Mouse (Mus musculus): ENCODE measurements around the gene Plpp3.

Gene Plpp3

DNA sequence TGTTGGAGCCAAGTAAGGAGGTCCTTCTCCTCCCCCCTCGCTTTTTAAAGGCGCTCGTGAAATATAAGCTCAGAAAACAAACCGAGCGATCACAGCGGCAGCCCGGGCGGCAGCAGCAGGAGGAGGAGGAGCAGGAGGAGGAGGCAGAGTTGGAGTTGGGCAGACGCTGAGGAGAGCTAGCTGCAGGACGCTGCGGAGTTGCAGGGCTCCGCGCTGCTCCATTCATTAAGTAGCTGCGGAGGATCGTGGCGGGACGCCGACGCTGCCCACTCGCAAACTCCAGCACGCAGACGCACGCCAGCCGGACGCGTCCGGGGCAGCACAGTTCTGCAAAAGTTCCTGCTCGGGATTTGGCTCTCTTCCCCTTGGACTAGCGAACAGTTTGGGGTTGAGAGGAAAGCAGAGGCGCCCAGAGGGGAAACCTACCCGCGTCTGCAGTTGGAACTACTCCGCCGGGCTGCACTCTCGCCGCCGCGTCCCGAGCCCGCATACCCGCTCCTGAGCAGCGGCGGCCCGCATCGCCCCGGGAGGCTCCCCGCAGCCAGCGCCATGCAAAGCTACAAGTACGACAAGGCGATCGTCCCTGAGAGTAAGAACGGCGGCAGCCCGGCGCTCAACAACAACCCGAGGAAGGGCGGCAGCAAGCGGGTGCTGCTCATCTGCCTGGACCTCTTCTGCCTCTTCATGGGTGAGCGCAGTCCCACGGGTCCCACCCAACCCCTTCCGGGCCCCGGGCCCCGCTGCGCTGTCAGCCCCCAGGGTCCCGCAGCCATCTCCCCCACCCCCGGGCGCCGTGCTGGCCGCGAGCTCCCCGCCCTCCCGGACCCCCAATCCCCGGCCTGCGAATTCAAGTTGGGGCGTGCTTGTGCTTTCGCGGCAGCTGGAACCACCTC lies at the start of gene Plpp3:
Plpp3 (plus strand) TSS at position 72 of the 893 bp plus-strand sequence.
- DNase-seq = peak; percentile 35

DNA sequence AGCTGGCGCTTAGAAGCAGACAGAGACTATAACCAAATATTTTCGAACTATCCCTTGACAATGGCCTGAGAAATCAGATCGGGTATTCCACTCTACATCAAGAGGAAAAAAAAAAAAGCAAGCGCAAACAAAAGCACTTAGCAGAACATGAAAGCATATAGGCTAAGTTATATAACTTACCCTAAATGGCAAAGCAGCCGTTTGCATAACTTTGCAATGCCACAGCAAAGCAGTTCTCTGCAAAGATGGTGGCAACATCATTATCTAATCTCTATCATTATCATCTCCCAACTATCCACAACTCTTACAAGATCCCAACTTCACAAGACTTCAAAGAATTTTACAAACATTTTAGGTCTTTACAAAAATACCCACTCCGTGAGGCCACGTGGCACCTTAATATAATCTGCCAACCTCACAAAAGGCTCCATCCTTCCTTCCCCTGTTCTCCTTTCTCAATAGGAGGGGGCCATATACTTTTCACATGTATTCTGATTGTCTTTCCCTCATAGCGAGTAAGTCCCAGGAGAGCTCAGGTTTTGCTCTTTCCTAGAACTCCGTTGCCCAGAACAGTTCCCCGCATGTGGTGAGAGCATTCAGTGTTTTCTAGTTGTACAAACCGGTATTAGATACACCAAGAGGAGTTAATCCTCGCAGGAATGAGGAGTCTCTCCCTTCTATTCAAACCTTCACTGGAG lies 49.1 kb upstream of the Plpp3 start:
- no peak for DNase-seq

DNA sequence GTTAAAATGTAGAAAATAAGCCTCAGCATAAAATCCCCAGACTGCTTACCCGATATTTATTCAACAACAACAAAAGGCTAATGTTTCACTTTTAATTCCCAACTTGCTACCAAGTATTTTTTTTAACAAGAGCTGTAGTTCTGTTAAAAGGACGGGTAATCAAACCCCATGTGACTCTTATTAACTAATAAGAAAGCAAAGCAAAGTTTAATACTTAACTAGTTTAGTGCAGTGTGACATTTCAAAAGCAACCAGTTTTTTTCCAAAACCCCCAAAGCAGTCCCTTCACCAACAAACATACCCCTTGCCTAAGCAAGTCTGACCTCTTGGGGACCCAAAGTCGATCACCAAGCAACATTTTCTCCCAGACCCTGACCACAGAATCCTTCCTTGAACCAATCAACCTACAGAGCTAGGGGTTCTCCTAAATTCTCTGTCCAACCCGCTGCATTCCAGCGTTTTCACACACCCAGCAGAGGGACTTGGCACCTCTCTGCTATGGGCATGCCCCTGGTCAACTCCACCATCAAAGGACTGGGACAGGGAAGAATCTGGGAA lies 48.4 kb upstream of the Plpp3 start:
- DNase-seq = no peak

DNA sequence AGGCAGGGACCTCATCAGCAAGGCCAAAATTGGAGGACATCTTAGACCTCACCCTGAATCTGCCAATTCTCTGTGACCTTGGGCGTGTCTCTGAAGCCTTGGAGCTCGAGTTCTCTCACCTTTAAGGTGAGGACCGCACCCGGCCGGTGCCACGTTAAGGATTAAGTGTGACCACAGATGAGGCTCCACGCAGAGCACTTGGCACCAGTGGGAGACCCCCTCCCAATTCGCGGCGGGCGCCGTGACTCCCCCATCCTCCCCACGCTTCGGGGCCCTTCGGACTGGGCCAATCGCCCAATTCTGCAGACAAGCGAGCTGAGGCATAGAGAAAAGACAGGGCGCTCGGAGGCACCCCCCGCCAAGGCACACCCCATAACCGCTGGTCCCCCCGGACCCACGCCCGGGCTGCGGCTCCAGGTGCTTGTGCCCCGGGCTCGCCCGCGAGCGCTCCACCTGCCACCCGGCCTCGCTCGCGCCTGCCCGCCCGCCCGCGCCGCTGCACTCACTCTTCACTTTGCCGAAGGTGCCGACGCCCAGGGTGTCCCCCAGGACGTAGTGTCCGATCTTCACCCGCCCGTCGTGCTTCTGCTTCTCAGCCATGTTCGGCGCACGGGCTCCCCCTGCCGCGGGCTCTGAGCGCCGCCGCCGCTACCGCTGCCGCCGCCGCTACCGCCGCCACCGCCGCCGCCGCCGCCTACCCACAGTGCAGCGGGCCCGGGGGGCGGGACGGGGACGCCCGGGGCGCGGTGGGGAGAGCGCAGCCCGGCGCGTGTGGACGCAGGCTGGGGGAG lies 47.8 kb upstream of the Plpp3 start, which contains the start of gene Prkaa2:
Prkaa2 (minus strand) TSS at position 692 of the 791 bp plus-strand sequence.
- DNase-seq = peak; percentile 21 to 39

DNA sequence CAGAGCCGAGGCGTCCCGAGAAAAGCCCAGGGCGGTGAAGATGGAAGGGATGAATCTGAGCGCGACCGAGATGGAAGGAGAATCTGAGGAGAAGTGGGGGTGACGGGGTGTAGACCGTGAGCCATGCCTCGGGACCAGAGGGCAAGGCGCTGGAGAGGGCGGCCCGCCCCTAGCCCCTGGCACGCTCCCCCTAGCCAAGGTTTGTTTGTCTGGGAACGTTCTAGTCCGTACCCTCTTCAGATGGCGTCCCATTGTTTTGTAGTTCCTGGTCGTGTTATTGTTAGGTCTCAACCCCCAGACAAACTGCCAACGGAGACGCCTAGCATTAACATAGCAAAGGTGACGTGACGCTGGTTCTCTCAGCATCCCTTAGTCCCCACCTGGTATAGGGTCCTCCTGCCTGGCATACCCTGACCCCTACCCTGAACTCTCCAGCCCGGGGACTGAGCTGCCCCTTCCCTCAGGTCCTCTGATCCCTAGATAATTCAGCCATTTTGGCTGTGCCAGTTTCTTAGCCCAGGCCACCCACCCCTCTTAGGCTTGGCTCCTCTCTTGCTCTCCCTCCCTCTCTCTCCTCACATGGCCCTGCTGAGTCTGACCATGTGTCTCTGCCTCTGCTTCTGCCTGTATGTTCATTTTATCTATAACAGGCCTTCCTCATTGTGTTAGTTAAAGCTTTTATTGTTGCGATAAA lies 47.0 kb upstream of the Plpp3 start:
- no peak for DNase-seq

DNA sequence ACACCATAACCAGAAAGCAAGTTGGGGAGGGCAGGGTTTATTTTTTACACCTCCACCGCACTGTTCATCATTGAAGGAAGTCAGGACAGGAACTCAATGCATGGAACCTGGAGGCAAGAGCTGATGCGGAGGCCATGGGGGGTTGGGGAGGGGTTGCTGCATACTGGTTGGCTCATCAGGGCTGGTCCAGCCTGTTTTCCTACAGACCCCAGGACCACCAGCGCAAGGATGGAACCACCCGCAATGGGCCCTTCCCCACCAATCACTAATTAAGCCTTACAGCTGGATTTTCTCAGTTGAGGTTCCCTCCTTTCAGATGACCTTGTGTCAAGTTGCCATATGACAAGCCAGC lies 46.5 kb upstream of the Plpp3 start:
- DNase-seq = no peak

DNA sequence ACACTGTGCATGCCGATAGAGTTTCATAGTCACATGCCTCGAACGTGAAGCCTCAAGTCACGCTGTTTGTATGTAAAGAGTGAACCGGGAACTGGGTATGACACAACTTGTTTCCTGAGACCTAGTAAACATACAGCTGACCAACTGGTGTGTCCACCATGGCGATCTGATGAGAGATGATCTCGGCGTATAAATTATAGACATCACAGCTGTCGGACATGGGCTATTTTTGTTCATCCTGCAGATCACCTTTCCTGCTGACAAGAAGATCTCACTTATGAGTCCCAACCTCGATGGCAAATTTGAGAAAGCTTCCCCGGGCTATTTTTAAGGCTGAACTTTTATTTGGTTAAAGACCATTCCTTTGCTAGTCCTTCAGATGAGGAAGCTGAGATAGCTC lies 45.4 kb upstream of the Plpp3 start:
- no peak for DNase-seq

DNA sequence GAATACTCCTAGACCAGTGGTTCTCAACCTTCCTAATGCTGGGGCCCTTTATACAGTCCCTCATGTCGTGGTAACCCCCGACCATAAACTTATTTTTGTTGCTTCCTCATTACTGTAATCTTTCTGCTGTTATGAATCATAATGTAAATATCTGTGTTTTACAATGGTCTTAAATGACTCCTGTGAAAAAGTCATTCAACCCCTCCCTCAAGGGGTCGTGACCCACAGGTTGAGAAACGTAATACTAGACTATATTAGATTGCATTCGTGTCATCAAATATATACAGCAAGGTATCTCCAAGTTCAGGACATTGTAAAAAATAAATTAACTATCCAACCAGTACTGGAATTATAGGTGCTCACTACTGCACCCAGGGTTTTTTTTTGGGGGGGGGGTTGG lies 44.1 kb upstream of the Plpp3 start:
- DNase-seq = no peak

DNA sequence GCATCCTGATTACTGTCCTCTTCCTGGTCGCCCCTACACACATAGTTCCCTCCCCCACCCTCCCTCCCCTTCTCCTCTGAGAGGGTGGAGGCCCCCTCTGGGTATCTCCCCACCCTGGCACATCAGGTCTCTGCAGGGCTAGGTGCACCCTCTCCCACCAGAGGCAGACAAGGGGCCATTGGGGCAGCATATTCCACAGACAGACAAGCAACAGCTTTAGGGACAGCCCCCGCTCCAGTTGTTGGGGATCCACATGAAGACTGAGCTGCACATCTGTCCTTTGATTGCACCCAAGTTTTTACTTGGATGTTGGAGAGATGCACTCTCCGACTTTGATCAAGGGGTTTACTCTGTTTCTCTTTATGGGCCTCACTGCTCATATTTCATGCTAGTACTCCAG lies 43.7 kb upstream of the Plpp3 start:
- DNase-seq = no peak

DNA sequence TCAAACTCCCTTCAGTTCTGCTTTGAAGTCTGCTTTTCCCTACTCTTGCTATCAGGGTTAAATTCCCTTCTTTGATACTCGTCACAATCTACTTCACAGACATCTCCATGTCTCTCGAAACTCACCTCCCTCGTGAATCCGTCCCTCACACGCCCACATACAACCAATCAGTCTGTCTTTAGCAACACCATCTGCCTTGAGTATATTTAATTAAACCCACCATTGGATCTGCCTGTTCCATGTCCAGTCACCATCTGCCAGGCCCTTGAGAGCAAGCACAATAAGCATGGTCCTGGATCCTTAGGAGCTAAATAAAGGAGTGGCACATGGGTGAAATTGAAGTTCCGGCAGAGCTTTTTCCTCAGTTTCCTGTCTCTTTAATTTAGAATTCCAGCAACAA lies 36.1 kb upstream of the Plpp3 start:
- DNase-seq = no peak

DNA sequence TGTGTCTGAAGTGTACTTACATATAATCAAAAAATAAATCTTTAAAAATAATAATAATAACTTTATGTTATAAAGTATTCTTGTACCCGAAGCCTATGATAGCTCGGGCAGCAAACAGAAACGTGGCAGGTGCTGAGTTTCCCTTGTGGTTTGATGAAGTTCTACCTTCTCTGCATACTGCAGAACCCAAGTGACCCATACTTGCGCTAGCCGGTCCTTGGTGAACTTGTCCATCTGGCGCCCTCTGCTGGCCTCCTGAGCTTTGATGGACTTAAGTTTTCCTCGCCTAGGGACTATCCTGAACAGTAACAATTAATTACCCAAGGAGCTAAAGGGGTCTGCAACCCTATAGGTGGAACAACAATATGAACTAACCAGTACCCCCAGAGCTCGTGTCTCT lies 34.7 kb upstream of the Plpp3 start:
- DNase-seq = peak in 1 of 2 experiments; percentile 13

DNA sequence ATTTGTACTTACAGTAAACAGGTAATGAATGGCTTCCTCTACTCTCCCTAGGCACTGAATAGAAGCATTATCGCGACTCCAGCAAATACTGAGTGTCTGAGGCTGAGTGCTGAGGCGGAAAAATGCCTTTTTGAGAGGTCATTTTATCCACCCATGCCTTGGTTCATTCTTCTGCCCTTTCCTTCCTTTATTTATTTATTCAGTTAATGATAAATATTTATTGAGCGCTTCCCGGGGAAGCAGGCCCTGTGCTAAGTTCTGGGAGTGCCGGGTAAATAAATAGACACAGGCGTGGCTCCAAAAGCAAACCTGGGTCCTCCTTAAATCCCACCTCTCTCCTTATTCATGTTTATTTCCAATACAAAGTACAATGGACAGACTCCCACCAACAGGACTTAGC lies 27.9 kb upstream of the Plpp3 start:
- no peak for DNase-seq

DNA sequence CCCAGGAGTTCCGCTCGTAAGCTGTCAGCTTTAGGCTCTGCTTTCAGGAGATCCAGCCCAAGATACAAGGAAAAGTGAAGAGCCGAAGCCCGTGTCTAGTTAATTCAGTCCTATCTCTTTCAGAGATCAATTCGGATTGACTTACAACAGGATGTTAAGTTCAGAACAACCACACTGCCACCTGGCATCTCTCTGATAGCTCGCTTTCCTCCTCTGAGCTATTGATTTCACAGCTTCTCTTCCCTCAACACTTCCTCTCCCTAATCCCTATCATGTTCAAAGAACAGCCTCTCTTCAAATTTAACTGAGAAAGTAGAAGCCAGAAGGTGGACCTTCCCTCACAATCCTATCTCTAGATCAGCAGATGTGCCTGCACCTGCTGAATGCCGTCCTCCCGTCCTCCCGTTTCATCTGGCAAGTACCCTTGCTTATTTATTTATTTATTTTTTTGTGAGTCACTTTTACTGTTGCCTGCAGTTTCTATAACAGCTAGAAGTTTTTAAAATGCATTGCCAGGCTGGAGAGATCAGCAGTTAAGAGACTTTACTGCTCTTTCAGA lies 25.3 kb upstream of the Plpp3 start:
- DNase-seq = peak in 1 of 2 experiments; percentile 23

DNA sequence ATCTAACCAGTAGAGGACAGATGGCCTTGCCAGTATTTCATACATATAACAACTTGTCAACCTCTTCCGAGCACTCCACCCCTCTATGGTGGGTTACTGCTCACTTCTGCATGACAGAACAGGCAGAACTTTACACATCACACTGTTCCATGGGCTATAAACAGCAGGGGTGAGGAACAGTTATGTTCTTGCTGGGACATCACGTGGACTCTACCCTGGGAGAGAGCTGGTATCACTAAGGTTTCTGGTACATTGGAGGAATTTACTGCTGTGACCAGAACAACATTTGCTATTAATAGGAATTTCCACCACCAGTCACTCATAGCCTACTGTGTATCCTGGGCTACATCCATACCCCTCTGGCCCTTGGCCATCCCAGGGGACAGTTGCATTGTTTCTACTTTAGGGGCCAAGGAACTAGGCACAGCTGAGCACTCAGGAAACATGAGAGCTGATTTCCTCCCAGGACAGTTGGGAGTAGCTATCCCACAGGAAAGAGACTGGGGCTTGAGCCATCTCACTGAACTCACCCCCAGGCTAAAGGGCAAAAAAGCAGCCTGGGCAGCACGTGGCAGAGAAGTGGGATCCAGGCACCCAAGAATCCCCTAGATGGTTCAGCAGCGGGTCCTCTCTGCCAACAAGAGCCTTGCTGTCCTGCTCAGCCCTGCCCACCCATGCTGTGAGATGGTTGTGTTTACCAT lies 23.6 kb upstream of the Plpp3 start:
- no peak for DNase-seq

DNA sequence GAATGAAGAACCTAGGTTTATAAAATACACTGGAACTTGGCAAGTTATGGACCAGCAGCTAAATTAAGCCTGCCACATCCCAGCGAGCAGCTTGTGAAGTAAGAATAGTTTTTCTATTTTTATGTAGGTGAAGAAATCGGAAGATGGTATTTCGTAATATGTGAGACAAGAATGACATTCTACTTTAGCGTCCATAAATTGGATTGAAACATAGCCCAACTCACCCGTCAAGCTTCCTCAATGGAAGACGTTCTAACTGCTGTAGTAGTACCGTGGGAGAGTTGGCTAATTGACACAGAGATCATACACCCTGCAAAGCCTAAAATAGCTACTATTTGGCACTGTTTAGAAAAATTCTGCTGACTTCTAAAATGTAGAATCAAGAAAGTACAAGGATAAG lies 7.7 kb upstream of the Plpp3 start:
- no peak for DNase-seq

DNA sequence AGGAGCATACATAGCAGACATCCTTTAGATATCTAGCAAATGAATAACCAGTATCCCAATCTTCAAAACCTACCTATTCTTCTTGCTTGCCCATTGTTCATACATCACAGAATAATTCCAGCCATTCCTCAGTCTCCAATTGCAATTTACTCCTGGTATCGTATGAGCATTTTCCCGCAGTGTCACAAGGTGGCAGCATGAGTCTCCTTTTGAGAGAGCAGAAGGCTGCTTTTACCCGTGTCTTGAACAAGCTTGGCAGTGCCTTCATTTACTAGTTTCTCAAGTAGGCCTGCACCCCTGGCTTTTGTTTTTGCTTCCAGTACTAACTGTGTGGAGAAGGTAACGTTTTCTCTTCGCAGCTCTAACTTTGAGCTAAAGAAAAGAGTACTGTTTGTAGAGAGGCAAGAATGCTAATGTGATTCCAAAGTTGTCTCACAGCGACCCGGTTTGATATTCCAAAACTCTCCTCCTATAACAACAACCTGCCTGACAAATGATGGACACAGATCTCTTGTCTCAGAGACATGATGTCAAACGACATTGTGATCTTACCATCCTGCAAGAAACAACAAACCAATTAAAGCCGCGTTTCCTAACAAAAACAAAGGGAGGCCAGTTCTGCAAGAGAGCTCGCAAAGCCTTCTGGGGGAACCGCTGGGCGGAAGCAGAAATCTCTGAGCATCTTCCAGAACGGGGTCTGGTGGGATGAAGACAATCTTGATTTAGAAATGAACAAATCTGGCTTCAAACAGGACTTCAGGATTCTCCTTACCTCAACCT lies 5.0 kb upstream of the Plpp3 start:
- peak in 1 of 2 experiments; percentile 14 for DNase-seq

DNA sequence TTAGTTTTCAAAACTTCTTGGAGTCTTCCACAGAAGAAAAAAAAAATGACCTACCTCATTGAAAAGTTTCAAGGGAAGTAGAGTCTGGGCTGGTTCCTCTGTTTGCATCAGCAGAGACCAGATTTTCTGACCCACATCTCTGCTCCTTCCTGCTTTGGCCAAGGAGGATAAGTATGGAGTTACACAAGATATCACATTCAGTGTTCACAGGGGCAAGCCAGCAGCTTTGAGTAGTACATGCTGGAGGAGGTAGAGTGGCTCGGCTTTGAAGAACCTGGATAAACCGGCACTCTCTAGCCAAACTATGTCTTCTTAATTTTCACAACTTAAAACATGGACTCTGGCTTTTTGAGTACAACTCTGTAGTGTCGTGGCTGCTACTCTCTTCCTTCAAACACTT lies 3.9 kb upstream of the Plpp3 start:
- DNase-seq = no peak

DNA sequence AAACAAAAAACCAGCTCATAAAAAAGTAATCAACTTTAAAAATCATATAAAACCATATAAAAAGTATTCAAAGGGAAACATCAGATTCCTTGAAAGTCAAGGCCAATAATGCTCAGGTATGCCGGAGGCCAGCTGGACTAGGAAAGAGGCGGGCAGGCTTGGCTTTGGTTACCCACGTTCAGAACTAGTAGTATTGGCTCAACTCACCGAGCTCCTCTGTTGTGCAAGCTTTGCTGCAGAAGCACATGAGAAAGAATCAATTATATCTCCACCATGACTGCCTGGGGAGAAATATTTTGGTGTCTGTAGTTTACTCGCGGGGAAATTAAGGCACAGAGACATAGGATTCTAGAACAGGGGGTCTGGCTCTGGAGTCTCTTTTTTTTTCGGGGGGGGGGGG lies 866 bp upstream of the Plpp3 start:
- no peak for DNase-seq

DNA sequence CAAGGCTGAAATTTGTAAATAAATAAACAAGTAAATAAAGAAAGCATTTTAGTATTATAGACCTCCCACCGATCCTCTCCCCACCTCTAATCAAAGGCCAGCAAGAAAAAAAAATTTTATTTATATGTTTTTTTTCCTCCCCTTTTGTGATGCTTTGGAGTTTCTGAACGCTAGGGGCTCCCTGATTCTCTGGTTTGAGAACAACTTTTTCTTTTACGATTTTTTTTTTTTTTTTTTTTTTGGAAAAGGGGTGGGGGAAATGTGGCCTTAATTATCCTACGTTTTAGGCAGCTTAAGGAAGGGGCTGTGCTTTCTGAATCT lies 232 bp upstream of the Plpp3 start:
- DNase-seq = no peak

DNA sequence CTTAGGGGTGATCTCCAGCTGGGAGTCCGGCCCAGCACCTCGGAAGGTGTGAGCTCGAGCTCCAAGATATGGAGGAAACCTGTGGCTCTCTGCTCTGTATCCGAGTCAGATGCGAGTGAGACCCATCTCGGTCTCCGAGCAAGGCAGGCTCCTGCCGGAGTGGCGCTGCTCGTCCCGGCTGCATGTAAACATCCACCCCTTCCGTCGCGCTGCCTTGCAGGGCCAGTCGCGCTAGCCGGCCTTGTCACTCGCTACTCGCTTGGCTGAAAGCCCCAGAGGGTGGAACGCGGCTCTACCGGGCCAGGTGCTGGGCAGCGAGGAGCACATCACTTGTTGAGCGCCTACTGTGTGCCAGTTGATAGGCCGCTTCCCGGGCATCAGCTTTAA lies 1.0 kb downstream of the Plpp3 start:
- peak; percentile 53 to 55 for DNase-seq
